Mouse (Mus musculus) 3T3-L1 (cell line): ENCODE measurements at regions not wholly inside any gene's neighbourhood (a gene's known extent, or its start where the extent isn't known, plus 50 kb on each side); places are given as distances from the start of the nearest gene placed in this dataset.
A peak's percentile ranks its signal among the peaks of the same experiment; 100 is the strongest.

Source experiments
- DNase-seq: peaks from one replicate; pipeline ENCODE4 v3.0.0-alpha.2; 2015; ENCODE audit warnings: low read depth, low spot score

GRCm38 (mm10) chr4:124326301-124326700, 284.3 kb downstream of the 3100002H09Rik start:
- DNase-seq = no peak

- DNase-seq = no peak
These were observed 287.0 kb downstream of the 3100002H09Rik start for GRCm38 (mm10) chr4:124323589-124323988.

- no peak for DNase-seq
These were observed 289.4 kb downstream of the 3100002H09Rik start for GRCm38 (mm10) chr4:124321221-124321620.

GRCm38 (mm10) chr4:124317042-124317441, 293.6 kb downstream of the 3100002H09Rik start:
- DNase-seq = peak; percentile 12

GRCm38 (mm10) chr4:124311657-124312056, 298.9 kb downstream of the 3100002H09Rik start:
- DNase-seq = no peak

- no peak for DNase-seq
These were observed 300.0 kb downstream of the 3100002H09Rik start for GRCm38 (mm10) chr4:124310594-124310993.

GRCm38 (mm10) chr4:124305871-124306555, 304.6 kb downstream of the 3100002H09Rik start:
- DNase-seq = no peak

GRCm38 (mm10) chr4:124302950-124303349, 307.7 kb downstream of the 3100002H09Rik start:
- no peak for DNase-seq

- no peak for DNase-seq
These were observed 311.8 kb downstream of the 3100002H09Rik start for GRCm38 (mm10) chr4:124298667-124299437.

GRCm38 (mm10) chr4:124292254-124292653, 318.3 kb downstream of the 3100002H09Rik start:
- DNase-seq = no peak

- no peak for DNase-seq
These were observed 318.8 kb downstream of the 3100002H09Rik start for GRCm38 (mm10) chr4:124291767-124292166.

GRCm38 (mm10) chr4:124287471-124287870, 323.1 kb downstream of the 3100002H09Rik start:
- peak; percentile 20 for DNase-seq

GRCm38 (mm10) chr4:124278681-124279080, 331.9 kb downstream of the 3100002H09Rik start:
- no peak for DNase-seq

GRCm38 (mm10) chr4:124277456-124278181, 333.0 kb downstream of the 3100002H09Rik start:
- no peak for DNase-seq

GRCm38 (mm10) chr4:124276741-124277455, 333.7 kb downstream of the 3100002H09Rik start:
- no peak for DNase-seq

GRCm38 (mm10) chr4:124272002-124272401, 338.6 kb downstream of the 3100002H09Rik start:
- no peak for DNase-seq

- DNase-seq = no peak
These were observed 342.2 kb downstream of the 3100002H09Rik start for GRCm38 (mm10) chr4:124268404-124268803.

GRCm38 (mm10) chr4:124266573-124266972, 344.0 kb downstream of the 3100002H09Rik start:
- DNase-seq = no peak

GRCm38 (mm10) chr4:124265527-124265926, 345.1 kb downstream of the 3100002H09Rik start:
- DNase-seq = no peak

GRCm38 (mm10) chr4:124257006-124257405, 339.2 kb upstream of the 4930535I16Rik start:
- no peak for DNase-seq

- DNase-seq = no peak
These were observed 338.7 kb upstream of the 4930535I16Rik start for GRCm38 (mm10) chr4:124256515-124256914.

- DNase-seq = no peak
These were observed 337.3 kb upstream of the 4930535I16Rik start for GRCm38 (mm10) chr4:124255183-124255543.
